Mouse (Mus musculus) limb, embryonic 13.5 days (tissue): ENCODE data around the gene Tap2. TPM values are rescaled to one million over a fixed set of nuclear protein-coding genes. Genes with fewer than 3 reads are reported as not detected.

Experiments used
- ATAC-seq: fragments of 200-750 bp; cut with Nextera tagmentation; 2 replicates; pipeline ENCODE4 v1.8.0; 2017; ENCODE audit warnings: low read depth, moderate number of reproducible peaks, moderate TSS enrichment; ENCODE audit not compliant: low FRiP score
- H3K27ac ChIP-seq: fragments of 300-500 bp; sonication (generic); 2 replicates; pipeline ENCODE4 v1.5.1; 2015; ENCODE audit warnings: inconsistent platforms, mild to moderate bottlenecking, moderate library complexity
- H3K27me3 ChIP-seq: fragments of 300-500 bp; sonication (generic); 2 replicates; pipeline ENCODE4 v1.6.1; 2015; ENCODE audit warnings: mild to moderate bottlenecking, inconsistent platforms
- H3K36me3 ChIP-seq: fragments of 300-500 bp; sonication (generic); 2 replicates; pipeline ENCODE4 v1.6.1; 2015; ENCODE audit warnings: inconsistent platforms, mild to moderate bottlenecking, moderate library complexity
- H3K4me1 ChIP-seq: fragments of 300-500 bp; sonication (generic); 2 replicates; pipeline ENCODE4 v1.6.1; 2015; ENCODE audit warnings: inconsistent platforms
- H3K4me2 ChIP-seq: fragments of 300-500 bp; sonication (generic); replicated peaks from 2 replicates; pipeline ENCODE4 v1.6.1; 2015; ENCODE audit warnings: inconsistent platforms, mild to moderate bottlenecking, moderate library complexity
- H3K4me3 ChIP-seq: fragments of 300-500 bp; sonication (generic); 2 replicates; pipeline ENCODE4 v1.5.1; 2015; ENCODE audit warnings: moderate library complexity, mild to moderate bottlenecking, inconsistent platforms
- H3K9ac ChIP-seq: fragments of 300-500 bp; sonication (generic); 2 replicates; pipeline ENCODE4 v1.6.1; 2015; ENCODE audit warnings: mild to moderate bottlenecking, inconsistent platforms
- H3K9me3 ChIP-seq: fragments of 300-500 bp; sonication (generic); 2 replicates; pipeline ENCODE4 v1.6.1; 2016; ENCODE audit warnings: inconsistent platforms
- WGBS: fragments of 180-500 bp; shearing (Covaris S2); methylation state at CpG from one replicate; pipeline ENCODE4 v1.1.7; 2015; 5-methylcytosine and 5-hydroxymethylcytosine counted together
- polyA plus RNA-seq: library from polyadenylated mRNA; unstranded; fragments of >200 nt; fragmentation: Nextera tagmentation; extraction: Ambion mirVana; gene quantifications from 2 replicates; pipeline ENCODE4 v1.2.1, GENCODE M21; 2015

The Tap2 gene
- polyA plus RNA-seq, 1 experiment from 2014 or later = 3.1 TPM

- ATAC-seq = no peak
- WGBS = 28% methylated on average over 4 of the region's 4 CpGs
- Histone ChIP-seq H3K9me3 (no peaks in the 10 kb centered on the region), H3K4me1 (peaks cover 18% of the 10 kb centered on the region), H3K4me2 (no peak overlapping the region), H3K27ac (no peak overlapping the region), H3K36me3 (no peaks in the 10 kb centered on the region), H3K9ac (no peak overlapping the region), H3K4me3 (no peak overlapping the region), H3K27me3 (peaks cover 58% of the 10 kb centered on the region)
These were observed 58.2 kb downstream of the Tap2 start for GRCm38 (mm10) chr17:34261502-34261901.

- no peak overlapping the region for H3K27ac ChIP-seq
These were observed 59.7 kb downstream of the Tap2 start for GRCm38 (mm10) chr17:34263068-34263467.

GRCm38 (mm10) chr17:34263811-34264371, 60.6 kb downstream of the Tap2 start:
- WGBS = 6% methylated on average over 14 of the region's 14 CpGs
- no peak overlapping the region for H3K9ac ChIP-seq
- no peak for ATAC-seq

More at GRCm38 (mm10) chr17:34263068-34263467, 59.7 kb downstream of the Tap2 start:
- Histone ChIP-seq H3K9ac (no peak overlapping the region), H3K4me2 (peak overlapping the region; percentile 96), H3K4me1 (peaks cover 18% of the 10 kb centered on the region), H3K27me3 (peaks cover 56% of the 10 kb centered on the region), H3K36me3 (no peaks in the 10 kb centered on the region), H3K9me3 (no peaks in the 10 kb centered on the region), H3K4me3 (peak overlapping the region; percentile 52)
- peak; percentile 88 for ATAC-seq
- WGBS = 0% methylated on average over 8 of the region's 8 CpGs

GRCm38 (mm10) chr17:34264452-34265351, 61.4 kb downstream of the Tap2 start:
- WGBS = under 1% methylated on average over 91 of the region's 93 CpGs
- peak overlapping the region; percentile 69 for H3K9ac ChIP-seq
- H3K9me3 ChIP-seq = no peaks in the 10 kb centered on the region
- H3K27ac ChIP-seq = no peak overlapping the region
- H3K27me3 ChIP-seq = peaks cover 42% of the 10 kb centered on the region
- peak overlapping the region; percentile 52 for H3K4me3 ChIP-seq
- no peak for ATAC-seq
- no peaks in the 10 kb centered on the region for H3K36me3 ChIP-seq
- peak overlapping the region; percentile 96 for H3K4me2 ChIP-seq
- peaks cover 18% of the 10 kb centered on the region for H3K4me1 ChIP-seq

More at GRCm38 (mm10) chr17:34263811-34264371, 60.6 kb downstream of the Tap2 start:
- Histone ChIP-seq H3K27me3 (peaks cover 47% of the 10 kb centered on the region), H3K27ac (no peak overlapping the region), H3K4me2 (peak overlapping the region; percentile 96), H3K4me1 (peaks cover 18% of the 10 kb centered on the region), H3K36me3 (no peaks in the 10 kb centered on the region), H3K4me3 (peak overlapping the region; percentile 52), H3K9me3 (no peaks in the 10 kb centered on the region)

Other genes with a start within 250 kb of the Tap2 start
- 46.8 and 49.4 TPM in 2 replicates for gene Vps52, start 247.7 kb upstream of the Tap2 start, polyA plus RNA-seq
- gene Rps18, start 247.5 kb upstream of the Tap2 start, polyA plus RNA-seq = 1,649 and 1,723 TPM in 2 replicates
- 7.3 and 12.2 TPM in 2 replicates for gene H2-K1, start 203.2 kb upstream of the Tap2 start, polyA plus RNA-seq
- gene Ring1, start 178.8 kb upstream of the Tap2 start, polyA plus RNA-seq = 19.1 and 19.8 TPM in 2 replicates
- 50.0 and 59.4 TPM in 2 replicates for gene H2-Ke6, start 175.5 kb upstream of the Tap2 start, polyA plus RNA-seq
- gene Slc39a7, start 171.8 kb upstream of the Tap2 start, polyA plus RNA-seq = 237 and 244 TPM in 2 replicates
- 56.1 and 59.1 TPM in 2 replicates for gene Rxrb, start 171.7 kb upstream of the Tap2 start, polyA plus RNA-seq
- 46.3 and 56.6 TPM in 2 replicates for gene Col11a2, start 164.1 kb upstream of the Tap2 start, polyA plus RNA-seq
- gene H2-Oa, start 111.2 kb upstream of the Tap2 start, polyA plus RNA-seq = 0.55 and 0.65 TPM in 2 replicates
- 14.2 and 15.6 TPM in 2 replicates for gene H2-DMa, start 84.0 kb upstream of the Tap2 start, polyA plus RNA-seq
- 132 and 133 TPM in 2 replicates for gene Brd2, start 80.9 kb upstream of the Tap2 start, polyA plus RNA-seq
- gene H2-DMb2, start 60.2 kb upstream of the Tap2 start, polyA plus RNA-seq = 0.15 and 0.38 TPM in 2 replicates
- 1.5 and 1.7 TPM in 2 replicates for gene H2-DMb1, start 50.5 kb upstream of the Tap2 start, polyA plus RNA-seq
- gene Tap1, start 16.0 kb upstream of the Tap2 start, polyA plus RNA-seq = 8.0 and 8.4 TPM in 2 replicates
- gene Psmb9, start 15.8 kb upstream of the Tap2 start, polyA plus RNA-seq = 2.7 and 3.6 TPM in 2 replicates
- 5.5 and 5.6 TPM in 2 replicates for gene Psmb8, start 5.8 kb upstream of the Tap2 start, polyA plus RNA-seq
- not detected in 2 replicates for gene H2-Ob, start 35.4 kb downstream of the Tap2 start, polyA plus RNA-seq
- 2.9 and 4.2 TPM in 2 replicates for gene H2-Ab1, start 54.2 kb downstream of the Tap2 start, polyA plus RNA-seq
- gene H2-Aa, start 84.3 kb downstream of the Tap2 start, polyA plus RNA-seq = 2.2 and 2.6 TPM in 2 replicates
- 2.6 and 2.9 TPM in 2 replicates for gene H2-Eb1, start 102.3 kb downstream of the Tap2 start, polyA plus RNA-seq
- not detected in 2 replicates for gene H2-Eb2, start 122.1 kb downstream of the Tap2 start, polyA plus RNA-seq
- gene Btnl2, start 151.3 kb downstream of the Tap2 start, polyA plus RNA-seq = 0.05 and 0.09 TPM in 2 replicates
- not detected in 2 replicates for gene Btnl1, start 173.6 kb downstream of the Tap2 start, polyA plus RNA-seq
- 0.47 and 0.69 TPM in 2 replicates for gene BC051142, start 195.3 kb downstream of the Tap2 start, polyA plus RNA-seq